Mouse (Mus musculus): Measurements from ENCODE around the gene Cops7b.
A peak's percentile ranks its signal among the peaks of the same experiment; 100 is the strongest.

Cops7b gene

DNA sequence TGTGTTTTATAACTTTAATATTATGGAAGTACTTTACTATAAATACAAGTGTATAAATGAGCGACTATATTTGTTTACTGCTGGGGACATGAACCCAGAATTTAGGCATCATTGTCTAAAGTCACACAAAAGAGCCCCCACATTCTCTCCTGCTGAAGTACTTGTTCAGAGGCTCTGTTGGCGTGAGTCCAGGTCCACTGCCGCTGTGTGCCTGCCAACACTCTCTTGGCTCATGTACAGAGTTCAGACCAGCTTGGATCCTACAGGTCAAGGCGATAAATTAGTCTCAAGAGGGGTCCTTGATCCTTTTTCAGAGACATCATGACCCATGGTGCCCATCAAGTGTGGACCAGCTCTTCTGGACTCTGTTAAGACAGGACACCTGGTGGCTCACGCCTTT, 74.4 kb downstream of the Cops7b start:
- DNase-seq (ENCODE audit: inconsistent age in 2 of 2, low spot score in 1 of 2) = peak in 1 of 2 experiments; percentile 76
